Mouse (Mus musculus): ENCODE measurements around the gene Tnfrsf13c.
A peak's percentile ranks its signal among the peaks of the same experiment; 100 is the strongest.

The Tnfrsf13c gene

DNA sequence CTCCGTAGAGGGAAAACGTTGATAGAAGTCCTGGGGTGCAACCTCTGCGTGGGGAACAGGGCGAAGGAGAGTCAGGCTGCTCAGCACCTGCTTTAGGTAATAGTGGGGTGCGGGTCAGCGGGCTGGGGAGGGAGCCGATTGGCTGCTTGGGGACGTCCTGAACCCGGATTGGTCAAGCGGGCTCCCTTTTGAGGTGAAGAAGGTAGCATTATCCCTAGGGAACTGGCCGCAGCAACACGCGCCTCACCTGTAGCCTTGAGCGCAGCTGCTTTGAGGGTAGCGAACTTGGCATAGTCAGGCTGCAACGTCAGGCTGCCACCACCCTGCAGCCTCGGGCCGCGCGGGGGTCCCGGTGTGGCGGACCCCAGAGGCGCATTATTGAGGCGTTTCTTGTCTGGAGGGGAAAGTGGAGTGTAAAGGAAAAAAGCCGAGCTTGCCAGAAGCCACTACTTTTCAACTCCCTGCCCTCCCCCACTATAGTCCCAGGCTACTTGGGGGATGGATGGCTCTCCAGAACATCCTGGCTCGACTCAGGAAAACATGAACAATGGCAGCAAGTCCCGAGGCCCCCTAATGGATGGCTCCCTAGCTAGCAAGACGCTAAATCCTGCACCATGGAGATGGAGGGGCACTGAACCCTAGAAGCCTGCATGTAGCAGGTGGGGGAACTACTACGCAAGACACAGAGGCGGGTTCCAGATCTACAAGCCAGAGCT, 16.5 kb downstream of the Tnfrsf13c start:
- DNase-seq (ENCODE audit: low spot score) = no peak

DNA sequence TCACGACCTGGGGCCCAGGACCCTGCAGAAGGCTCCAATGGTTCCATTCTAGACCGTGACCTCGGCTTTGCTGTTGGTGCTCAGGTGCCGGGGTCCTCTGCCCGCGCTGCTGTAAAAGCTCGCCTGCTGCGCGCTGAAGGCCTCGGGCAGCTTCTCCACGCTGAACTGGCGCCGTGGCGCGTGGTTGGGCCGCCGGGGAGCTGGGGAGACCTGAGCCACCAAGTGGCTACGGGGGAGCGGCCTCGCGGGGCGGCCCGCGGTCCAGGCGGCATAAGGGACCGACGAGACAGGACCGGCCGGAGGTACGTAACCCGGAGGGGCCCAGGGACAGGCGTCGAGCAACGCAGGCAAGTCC, 17.1 kb downstream of the Tnfrsf13c start:
- no peak for DNase-seq (ENCODE audit: low spot score)

GRCm38 (mm10) chr15:82206365-82207104, 17.6 kb downstream of the Tnfrsf13c start:
- no peak for DNase-seq (ENCODE audit: low spot score)

DNA sequence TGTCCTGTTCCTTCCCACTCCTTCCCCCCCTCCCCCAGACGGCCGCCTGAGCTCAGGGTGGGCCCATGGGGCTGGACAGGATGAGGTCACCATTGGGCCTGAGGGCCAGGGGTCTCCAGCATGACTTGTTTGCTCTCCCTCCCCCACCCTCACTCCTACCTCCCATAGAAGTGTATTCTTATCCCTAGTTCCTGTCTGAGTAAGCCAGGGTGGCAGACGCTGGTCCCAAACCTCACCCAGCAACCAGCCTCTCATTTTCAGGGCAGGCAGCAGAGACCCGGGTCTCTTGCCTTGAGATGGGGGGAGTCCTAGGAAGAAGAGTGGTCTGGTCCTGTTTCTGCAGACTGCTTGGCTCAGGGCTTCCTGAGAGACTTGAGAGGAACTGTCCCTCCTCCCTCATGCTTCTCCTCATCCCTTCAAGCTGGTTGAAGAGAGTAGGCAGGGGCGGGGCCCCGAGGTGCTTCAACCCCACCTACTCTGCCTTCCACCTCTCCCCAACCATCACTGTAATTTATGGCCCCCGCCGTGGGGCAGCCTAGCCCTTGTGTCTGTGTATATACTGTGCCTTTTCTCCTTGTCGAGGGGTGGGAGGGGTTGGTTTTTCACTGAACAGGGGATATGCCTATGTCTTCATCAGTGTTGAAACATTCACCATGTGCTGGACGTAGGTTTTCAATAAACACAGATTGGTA, 19.3 kb downstream of the Tnfrsf13c start:
- no peak for DNase-seq (ENCODE audit: low spot score)

- no peak for DNase-seq (ENCODE audit: low spot score)
These were observed 20.4 kb downstream of the Tnfrsf13c start for GRCm38 (mm10) chr15:82203611-82204351.

DNA sequence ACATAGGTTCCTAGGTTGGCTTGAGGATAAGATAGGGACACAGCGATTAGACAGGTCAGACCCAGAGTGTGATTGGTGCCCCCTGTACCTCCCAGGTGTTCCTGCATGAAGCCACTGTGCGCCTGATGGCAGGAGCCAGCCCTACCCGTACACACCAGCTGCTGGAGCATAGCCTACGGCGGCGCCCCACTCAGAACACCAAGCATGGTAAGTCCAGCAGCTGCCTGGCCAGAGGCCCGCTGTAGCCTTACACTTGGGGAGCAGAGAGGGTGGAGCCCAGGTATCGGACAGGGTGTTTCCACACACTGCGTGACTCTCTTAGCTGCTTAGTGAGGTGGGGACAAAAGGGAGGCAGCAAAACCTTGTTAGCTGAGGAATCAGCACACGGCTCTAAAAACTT, 21.1 kb downstream of the Tnfrsf13c start:
- no peak for DNase-seq (ENCODE audit: low spot score)

DNA sequence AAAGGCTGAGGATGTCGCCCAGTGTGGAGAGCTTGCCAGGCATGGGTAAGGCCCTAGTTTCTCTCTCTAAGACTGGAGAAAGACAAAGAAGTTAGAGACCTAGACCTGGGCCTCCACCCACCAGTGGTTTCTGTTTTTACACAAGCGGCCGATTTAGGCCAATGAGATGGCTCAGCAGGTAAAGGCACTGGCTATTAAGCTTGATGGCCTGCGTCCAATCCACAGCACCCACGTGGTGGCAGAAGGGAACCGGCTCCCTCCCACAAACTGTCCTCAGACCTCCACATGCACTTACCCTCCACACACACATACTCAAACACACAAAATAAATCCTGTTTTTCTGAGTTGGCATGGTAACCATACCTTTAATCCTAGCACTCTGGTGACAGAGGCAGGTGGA, 22.1 kb downstream of the Tnfrsf13c start:
- no peak for DNase-seq (ENCODE audit: low spot score)

- DNase-seq (ENCODE audit: low spot score) = no peak
These were observed 24.6 kb downstream of the Tnfrsf13c start for GRCm38 (mm10) chr15:82199546-82199945.

GRCm38 (mm10) chr15:82198342-82198741, 25.8 kb downstream of the Tnfrsf13c start:
- DNase-seq (ENCODE audit: low spot score) = no peak

GRCm38 (mm10) chr15:82197937-82198336, 26.2 kb downstream of the Tnfrsf13c start:
- DNase-seq (ENCODE audit: low spot score) = no peak

DNA sequence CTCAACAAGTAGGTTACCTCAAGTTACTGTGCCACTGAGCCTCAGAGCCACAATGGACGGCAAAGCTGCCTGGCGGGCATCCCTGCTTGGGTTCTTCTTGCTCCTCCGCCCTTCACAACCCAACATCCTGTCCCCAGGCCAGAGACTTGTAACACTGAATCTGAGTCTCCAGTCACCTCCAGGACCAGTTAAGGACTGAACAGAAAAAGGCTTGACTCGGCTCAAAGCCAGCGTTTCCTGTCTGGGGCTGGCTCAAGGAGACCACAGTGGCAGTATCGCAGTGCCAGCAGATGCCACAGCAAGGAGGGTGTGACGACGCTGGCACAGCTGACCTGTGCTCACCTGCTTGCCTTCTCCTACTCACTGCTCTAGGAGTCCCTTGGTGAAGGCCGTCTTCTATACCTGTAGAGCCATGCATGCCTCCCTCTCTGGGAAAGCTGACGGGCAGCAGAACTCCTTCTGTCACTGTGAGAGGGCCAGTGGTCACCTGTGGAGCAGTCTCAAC, 26.9 kb downstream of the Tnfrsf13c start:
- DNase-seq (ENCODE audit: low spot score) = no peak

DNA sequence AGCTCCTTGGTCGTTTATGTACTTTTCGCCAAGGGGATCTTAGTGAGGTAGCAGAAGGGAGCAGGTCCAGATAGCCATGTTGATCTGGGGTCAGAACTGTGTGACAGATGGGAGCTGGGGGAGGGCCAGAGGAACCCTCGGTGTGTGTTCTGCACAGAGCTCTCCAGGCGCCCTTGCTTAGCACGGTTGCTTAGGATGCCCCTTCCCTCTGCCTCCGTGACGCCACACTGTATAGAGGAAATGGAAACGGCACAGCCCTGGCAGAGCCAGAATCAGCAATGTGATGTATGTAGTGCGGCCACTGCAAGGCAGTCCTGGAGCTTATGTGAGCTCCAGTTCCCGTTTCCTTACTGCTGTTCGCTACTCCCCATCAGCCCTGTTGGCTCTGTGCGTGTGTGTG, 27.9 kb downstream of the Tnfrsf13c start:
- DNase-seq (ENCODE audit: low spot score) = no peak

- no peak for DNase-seq (ENCODE audit: low spot score)
These were observed 31.6 kb downstream of the Tnfrsf13c start for GRCm38 (mm10) chr15:82192617-82193016.

- DNase-seq (ENCODE audit: low spot score) = peak; percentile 35
These were observed 35.5 kb downstream of the Tnfrsf13c start for GRCm38 (mm10) chr15:82188481-82189240.

DNA sequence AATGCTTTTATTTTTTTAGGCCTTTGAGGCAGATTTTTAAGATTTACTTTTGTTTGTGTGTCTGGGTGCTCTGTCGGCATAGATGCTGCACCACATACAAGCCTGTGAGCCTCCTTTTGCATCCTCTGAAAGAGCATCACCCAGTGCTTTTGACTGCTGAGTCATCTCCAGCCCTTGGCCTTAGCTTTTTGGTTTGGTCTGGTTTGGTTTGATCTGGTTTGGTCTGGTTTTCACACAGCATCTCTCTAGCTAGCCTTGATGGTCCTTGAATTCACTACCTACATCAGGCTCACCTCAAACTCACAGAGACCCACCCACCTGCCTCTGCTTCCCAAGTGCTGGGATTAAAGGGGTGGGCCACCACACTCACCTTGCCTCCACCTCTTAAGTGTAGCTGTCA, 36.2 kb downstream of the Tnfrsf13c start:
- no peak for DNase-seq (ENCODE audit: low spot score)

GRCm38 (mm10) chr15:82187401-82187800, 36.8 kb downstream of the Tnfrsf13c start:
- no peak for DNase-seq (ENCODE audit: low spot score)

DNA sequence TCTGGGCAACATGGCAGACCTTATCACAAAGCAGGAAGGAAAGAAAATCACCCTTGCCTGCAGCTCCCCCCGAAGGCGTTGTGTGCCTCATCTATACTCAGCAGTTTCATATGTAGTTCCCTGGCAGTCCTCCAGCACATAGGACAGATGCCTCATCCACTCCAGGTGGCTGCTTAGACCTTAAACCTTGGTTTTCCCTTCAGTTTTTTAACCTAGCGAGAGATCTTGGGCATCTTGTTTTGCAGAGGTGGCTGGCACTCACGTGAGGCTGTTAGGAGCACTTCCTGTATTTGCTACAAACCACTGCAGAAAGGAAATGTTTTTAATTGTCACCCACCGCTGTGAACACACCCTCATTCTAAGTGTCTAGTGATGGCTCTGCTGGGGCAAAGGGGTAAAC, 37.2 kb downstream of the Tnfrsf13c start:
- DNase-seq (ENCODE audit: low spot score) = no peak

DNA sequence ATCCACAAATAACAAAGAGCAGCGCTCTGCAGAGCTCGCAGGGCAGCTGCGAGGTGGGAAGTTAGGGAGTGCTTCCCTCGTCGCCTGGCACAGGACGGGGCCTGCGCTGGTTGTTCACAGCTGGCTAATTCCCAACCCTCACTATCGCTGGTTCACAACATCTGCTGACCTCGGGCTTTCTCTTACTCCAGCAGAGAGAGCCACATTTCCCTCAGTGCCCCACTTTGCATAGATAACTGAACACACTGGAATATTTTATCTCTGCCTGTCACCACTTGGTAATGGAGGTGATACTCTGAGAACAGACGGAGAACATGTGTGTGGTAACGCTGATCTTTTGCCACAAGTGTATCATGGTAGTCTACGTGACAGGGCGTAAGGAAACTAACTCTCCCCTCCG, 38.0 kb downstream of the Tnfrsf13c start:
- DNase-seq (ENCODE audit: low spot score) = no peak

DNA sequence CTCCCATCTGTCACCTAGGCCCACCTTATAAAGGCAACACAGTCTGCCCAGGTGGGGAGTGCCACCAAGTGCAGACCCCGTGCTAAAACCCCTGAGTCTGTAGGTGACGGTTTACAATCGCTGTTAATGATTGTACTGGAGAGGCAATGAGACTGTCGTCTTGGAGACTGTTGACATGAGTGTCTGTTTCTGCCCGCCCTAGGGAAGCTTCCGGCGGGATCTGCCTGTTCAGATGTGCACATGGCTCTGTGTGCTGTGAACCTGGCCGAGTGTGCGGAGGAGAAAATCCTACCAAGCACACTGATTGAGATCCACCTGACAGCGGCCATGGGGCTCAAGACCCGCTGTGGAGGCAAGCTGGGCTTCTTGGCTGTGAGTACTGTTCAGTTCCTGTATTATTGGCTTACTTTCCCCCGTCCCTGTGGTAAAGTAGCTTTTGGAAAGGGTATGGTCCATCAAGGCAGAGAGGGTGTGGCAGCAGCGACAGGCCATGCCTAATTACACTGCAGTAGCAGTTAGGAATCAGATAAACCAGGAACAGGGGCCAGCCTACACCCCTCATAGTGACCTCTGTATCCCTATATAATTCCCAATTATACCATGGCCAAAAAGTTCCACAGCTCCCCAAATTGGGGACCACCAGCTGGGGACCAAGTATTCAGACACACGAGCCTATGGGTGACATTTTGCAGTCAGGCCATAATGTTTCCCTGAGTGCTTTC, 38.9 kb downstream of the Tnfrsf13c start:
- no peak for DNase-seq (ENCODE audit: low spot score)

DNA sequence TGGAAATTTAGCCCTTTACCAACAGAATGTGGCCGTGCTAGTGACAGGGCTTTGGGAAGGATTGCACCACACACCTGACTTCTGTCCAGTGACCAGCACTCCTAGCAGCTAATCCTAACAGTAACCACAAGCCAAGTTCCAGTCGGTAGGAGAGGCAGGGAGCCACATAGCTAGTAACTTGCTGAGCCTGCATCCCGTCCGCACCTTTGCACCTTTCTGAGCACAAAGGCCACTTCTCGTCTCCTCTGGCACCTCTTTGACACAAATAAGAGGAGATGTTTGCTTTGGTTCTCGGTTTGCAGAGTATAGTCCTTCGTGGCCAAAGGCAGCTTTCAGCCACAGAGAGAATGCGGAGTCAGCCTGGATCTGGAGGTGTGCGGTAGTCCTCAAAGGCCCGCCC, 39.5 kb downstream of the Tnfrsf13c start:
- DNase-seq (ENCODE audit: low spot score) = no peak

DNA sequence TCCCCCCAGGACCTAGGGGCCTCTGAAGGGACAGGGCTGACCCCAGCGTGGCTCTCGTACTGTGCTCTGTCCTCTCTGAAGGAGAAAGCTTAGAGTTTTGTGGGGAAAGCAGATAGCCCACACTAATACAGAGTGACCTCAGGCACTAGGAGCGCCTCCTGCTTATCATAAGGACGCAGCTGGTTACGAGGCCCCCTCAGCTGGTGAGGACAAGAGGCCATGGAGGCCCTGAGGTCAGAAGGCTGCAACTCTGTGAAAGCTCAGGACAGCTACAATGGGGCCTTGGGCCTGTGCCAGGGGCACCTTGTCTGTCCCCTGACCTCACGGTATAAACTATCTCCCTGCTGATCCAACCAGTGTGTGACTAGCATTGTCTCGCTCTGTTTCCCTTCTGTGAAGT, 40.0 kb downstream of the Tnfrsf13c start:
- peak; percentile 39 for DNase-seq (ENCODE audit: low spot score)
